Mouse (Mus musculus) kidney, adult 8-10 months (tissue): ENCODE results near the gene Isoc2a.

ENCODE experiments used
- DNase-seq, 2 experiments: peaks; one replicate each; pipeline ENCODE4 v3.0.0; 2022

The Isoc2a gene

GRCm38 (mm10) chr7:4919971-4920370, 43.0 kb downstream of the Isoc2a start:
- no peak for DNase-seq

- DNase-seq: no peak
Measured at GRCm38 (mm10) chr7:4920496-4920895, 43.5 kb downstream of the Isoc2a start.

GRCm38 (mm10) chr7:4920976-4921823, 44.2 kb downstream of the Isoc2a start:
- no peak for DNase-seq

GRCm38 (mm10) chr7:4921824-4922482, 45.0 kb downstream of the Isoc2a start, which contains the start of gene Nat14:
Gene Nat14, plus strand, starts transcription at chr7:4922028.
- no peak for DNase-seq

- peak; percentile 64 to 66 for DNase-seq
Measured at GRCm38 (mm10) chr7:4922508-4922907, 45.6 kb downstream of the Isoc2a start.

GRCm38 (mm10) chr7:4922931-4923565, 46.1 kb downstream of the Isoc2a start:
- no peak for DNase-seq

GRCm38 (mm10) chr7:4923586-4924364, 46.8 kb downstream of the Isoc2a start:
- peak in 1 of 2 experiments; percentile 31 for DNase-seq

GRCm38 (mm10) chr7:4924483-4924882, 47.5 kb downstream of the Isoc2a start:
- DNase-seq: no peak

- DNase-seq: no peak
Measured at GRCm38 (mm10) chr7:4924891-4925301, 47.9 kb downstream of the Isoc2a start.

- no peak for DNase-seq
Measured at GRCm38 (mm10) chr7:4925441-4926381, 48.8 kb downstream of the Isoc2a start, which contains the start of gene Ssc5d. Gene Ssc5d, plus strand, starts transcription at chr7:4925785.

- DNase-seq: no peak
Measured at GRCm38 (mm10) chr7:4926849-4927248, 49.9 kb downstream of the Isoc2a start.

- DNase-seq: no peak
Measured at GRCm38 (mm10) chr7:4927711-4928110, 50.8 kb downstream of the Isoc2a start.

GRCm38 (mm10) chr7:4928323-4928722, 51.4 kb downstream of the Isoc2a start:
- no peak for DNase-seq

GRCm38 (mm10) chr7:4933103-4933502, 56.1 kb downstream of the Isoc2a start:
- DNase-seq: no peak

- DNase-seq: no peak
Measured at GRCm38 (mm10) chr7:4934160-4934914, 57.4 kb downstream of the Isoc2a start.

- DNase-seq: no peak
Measured at GRCm38 (mm10) chr7:4936832-4937231, 59.9 kb downstream of the Isoc2a start.

GRCm38 (mm10) chr7:4937392-4937791, 60.4 kb downstream of the Isoc2a start:
- DNase-seq: no peak

GRCm38 (mm10) chr7:4938456-4938855, 61.5 kb downstream of the Isoc2a start:
- DNase-seq: peak; percentile 55 to 85

- DNase-seq: peak; percentile 86 to 94
Measured at GRCm38 (mm10) chr7:4940068-4940479, 63.1 kb downstream of the Isoc2a start.

- DNase-seq: no peak
Measured at GRCm38 (mm10) chr7:4942673-4943072, 65.7 kb downstream of the Isoc2a start.
